Mouse (Mus musculus) midbrain, embryonic 12.5 days (tissue): ENCODE results near the gene Zcchc7. TPM values are rescaled to one million over a fixed set of nuclear protein-coding genes. Genes with fewer than 3 reads are reported as not detected.

Experiments
- ATAC-seq: fragments of 200-750 bp; cut with Nextera tagmentation; 2 replicates; pipeline ENCODE4 v1.8.0; 2017; ENCODE audit warnings: low read depth, moderate TSS enrichment, moderate library complexity; ENCODE audit not compliant: low FRiP score
- H3K27ac ChIP-seq: fragments of 300-500 bp; sonication (generic); replicated peaks from 2 replicates; pipeline ENCODE4 v1.5.1; 2016; ENCODE audit warnings: mild to moderate bottlenecking
- H3K27me3 ChIP-seq: fragments of 300-500 bp; sonication (generic); 2 replicates; pipeline ENCODE4 v1.6.1; 2016; ENCODE audit warnings: mild to moderate bottlenecking
- H3K36me3 ChIP-seq: fragments of 300-500 bp; sonication (generic); 2 replicates; pipeline ENCODE4 v1.6.1; 2016
- H3K4me1 ChIP-seq: fragments of 300-500 bp; sonication (generic); 2 replicates; pipeline ENCODE4 v1.6.1; 2016
- H3K4me2 ChIP-seq: fragments of 300-500 bp; sonication (generic); replicated peaks from 2 replicates; pipeline ENCODE4 v1.6.1; 2016; ENCODE audit warnings: mild to moderate bottlenecking, moderate library complexity
- H3K4me3 ChIP-seq: fragments of 300-500 bp; sonication (generic); 2 replicates; pipeline ENCODE4 v1.5.1; 2016; ENCODE audit warnings: mild to moderate bottlenecking
- H3K9ac ChIP-seq: fragments of 300-500 bp; sonication (generic); replicated peaks from 2 replicates; pipeline ENCODE4 v1.6.1; 2016; ENCODE audit warnings: mild to moderate bottlenecking, moderate library complexity
- H3K9me3 ChIP-seq: fragments of 300-500 bp; sonication (generic); 2 replicates; pipeline ENCODE4 v1.6.1; 2016; ENCODE audit warnings: mild to moderate bottlenecking
- WGBS: fragments of 180-500 bp; shearing (Covaris S2); methylation state at CpG from one replicate; pipeline ENCODE4 v1.1.7; 2016; 5-methylcytosine and 5-hydroxymethylcytosine counted together
- polyA plus RNA-seq: library from polyadenylated mRNA; unstranded; fragments of >200 nt; fragmentation: Nextera tagmentation; extraction: Ambion mirVana; gene quantifications from 2 replicates; pipeline ENCODE4 v1.2.1, GENCODE M21; 2016

The Zcchc7 gene
- polyA plus RNA-seq, 1 experiment from 2014 or later: 28.3 TPM

- Histone ChIP-seq H3K9me3 (no peaks in the 10 kb centered on the region), H3K27me3 (peaks cover 3% of the 10 kb centered on the region; the same call in 1 of the 2 replicates), H3K4me1 (no peaks in the 10 kb centered on the region), H3K36me3 (no peaks in the 10 kb centered on the region), H3K4me3 (no peak overlapping the region), H3K27ac (no peak overlapping the region), H3K9ac (no peak overlapping the region), H3K4me2 (no peak overlapping the region)
- no peak for ATAC-seq
- WGBS: 92% methylated on average over 1 of the region's 1 CpGs
Measured at GRCm38 (mm10) chr4:44872048-44872447, 116.4 kb downstream of the Zcchc7 start.

- H3K27me3 ChIP-seq: peaks cover 14% of the 10 kb centered on the region
- 4% methylated on average over 7 of the region's 7 CpGs for WGBS
- H3K36me3 ChIP-seq: no peaks in the 10 kb centered on the region
- no peak overlapping the region for H3K9ac ChIP-seq
- no peak overlapping the region for H3K4me3 ChIP-seq
- H3K9me3 ChIP-seq: no peaks in the 10 kb centered on the region
- no peak overlapping the region for H3K4me2 ChIP-seq
- ATAC-seq: peak; percentile 60
- peak overlapping the region; percentile 16; the same call in 1 of the 2 replicates for H3K27ac ChIP-seq
- peaks cover 6% of the 10 kb centered on the region for H3K4me1 ChIP-seq
Measured at GRCm38 (mm10) chr4:44880065-44880623, 124.5 kb downstream of the Zcchc7 start.

GRCm38 (mm10) chr4:44886143-44886542 lies 130.5 kb downstream of the Zcchc7 start:
- no peaks in the 10 kb centered on the region for H3K9me3 ChIP-seq
- no peak overlapping the region for H3K4me3 ChIP-seq
- no peak for ATAC-seq
- no peak overlapping the region for H3K27ac ChIP-seq
- no peak overlapping the region for H3K9ac ChIP-seq
- peaks cover 11% of the 10 kb centered on the region for H3K27me3 ChIP-seq
- WGBS: 64% methylated on average over 6 of the region's 6 CpGs
- no peak overlapping the region for H3K4me2 ChIP-seq
- no peaks in the 10 kb centered on the region for H3K4me1 ChIP-seq
- H3K36me3 ChIP-seq: no peaks in the 10 kb centered on the region

- Histone ChIP-seq H3K27me3 (peaks cover 3% of the 10 kb centered on the region; the same call in 1 of the 2 replicates), H3K9ac (no peak overlapping the region), H3K4me1 (no peaks in the 10 kb centered on the region), H3K9me3 (no peaks in the 10 kb centered on the region), H3K4me3 (no peak overlapping the region), H3K27ac (no peak overlapping the region), H3K4me2 (no peak overlapping the region), H3K36me3 (no peaks in the 10 kb centered on the region)
- 88% methylated on average over 6 of the region's 6 CpGs for WGBS
- ATAC-seq: no peak
Measured at GRCm38 (mm10) chr4:44891344-44891743, 135.7 kb downstream of the Zcchc7 start.

GRCm38 (mm10) chr4:44905651-44906271 lies 150.1 kb downstream of the Zcchc7 start:
- Histone ChIP-seq H3K4me2 (peak overlapping the region; percentile 28), H3K4me3 (no peak overlapping the region), H3K9ac (no peak overlapping the region; the same call in 1 of the 2 replicates)

GRCm38 (mm10) chr4:44906399-44906798 lies 150.7 kb downstream of the Zcchc7 start:
- H3K36me3 ChIP-seq: no peaks in the 10 kb centered on the region
- peaks cover 15% of the 10 kb centered on the region for H3K27me3 ChIP-seq
- peaks cover 18% of the 10 kb centered on the region for H3K4me1 ChIP-seq
- 55% methylated on average over 4 of the region's 4 CpGs for WGBS
- H3K9me3 ChIP-seq: no peaks in the 10 kb centered on the region
- H3K9ac ChIP-seq: no peak overlapping the region
- no peak for ATAC-seq
- 0 out of 2 replicates have a peak overlapping the region, but pooled peaks have one; percentile 50 for H3K27ac ChIP-seq
- no peak overlapping the region for H3K4me2 ChIP-seq
- no peak overlapping the region for H3K4me3 ChIP-seq

More at GRCm38 (mm10) chr4:44905651-44906271, 150.1 kb downstream of the Zcchc7 start:
- peak; percentile 77 for ATAC-seq
- peaks cover 18% of the 10 kb centered on the region for H3K4me1 ChIP-seq
- H3K27me3 ChIP-seq: peaks cover 15% of the 10 kb centered on the region
- no peaks in the 10 kb centered on the region for H3K9me3 ChIP-seq
- peak overlapping the region; percentile 66 for H3K27ac ChIP-seq
- H3K36me3 ChIP-seq: no peaks in the 10 kb centered on the region
- WGBS: 6% methylated on average over 11 of the region's 11 CpGs

GRCm38 (mm10) chr4:44910065-44910464 lies 154.4 kb downstream of the Zcchc7 start:
- Histone ChIP-seq H3K27me3 (peaks cover 5% of the 10 kb centered on the region), H3K27ac (no peak overlapping the region), H3K9me3 (no peaks in the 10 kb centered on the region), H3K9ac (no peak overlapping the region), H3K4me1 (peaks cover 14% of the 10 kb centered on the region), H3K4me3 (no peak overlapping the region), H3K36me3 (no peaks in the 10 kb centered on the region), H3K4me2 (no peak overlapping the region)
- 25% methylated on average over 2 of the region's 2 CpGs for WGBS
- no peak for ATAC-seq

- Histone ChIP-seq H3K27ac (no peak overlapping the region), H3K4me2 (no peak overlapping the region), H3K27me3 (peaks cover 7% of the 10 kb centered on the region), H3K9me3 (no peaks in the 10 kb centered on the region), H3K4me1 (peaks cover 6% of the 10 kb centered on the region), H3K4me3 (no peak overlapping the region), H3K36me3 (no peaks in the 10 kb centered on the region), H3K9ac (no peak overlapping the region)
- ATAC-seq: no peak
- 70% methylated on average over 2 of the region's 2 CpGs for WGBS
Measured at GRCm38 (mm10) chr4:44910857-44911256, 155.2 kb downstream of the Zcchc7 start.

- Histone ChIP-seq H3K4me1 (peaks cover 9% of the 10 kb centered on the region), H3K36me3 (no peaks in the 10 kb centered on the region), H3K27me3 (0 out of 2 replicates have a peak, but pooled peaks cover 2% of the 10 kb centered on the region), H3K4me2 (peak overlapping the region; percentile 21; the same call in 1 of the 2 replicates), H3K9ac (no peak overlapping the region), H3K27ac (peak overlapping the region; percentile 58), H3K4me3 (no peak overlapping the region), H3K9me3 (no peaks in the 10 kb centered on the region)
- 0 out of 2 replicates have a peak, but pooled peaks have one; percentile 41 for ATAC-seq
- 21% methylated on average over 5 of the region's 5 CpGs for WGBS
Measured at GRCm38 (mm10) chr4:44917312-44917848, 161.7 kb downstream of the Zcchc7 start.

GRCm38 (mm10) chr4:44917907-44918306 lies 162.2 kb downstream of the Zcchc7 start:
- Histone ChIP-seq H3K27me3 (0 out of 2 replicates have a peak, but pooled peaks cover 2% of the 10 kb centered on the region), H3K4me2 (peak overlapping the region; percentile 21; the same call in 1 of the 2 replicates), H3K27ac (peak overlapping the region; percentile 58), H3K4me3 (no peak overlapping the region), H3K9ac (no peak overlapping the region), H3K36me3 (no peaks in the 10 kb centered on the region), H3K9me3 (no peaks in the 10 kb centered on the region), H3K4me1 (peaks cover 9% of the 10 kb centered on the region)
- WGBS: 17% methylated on average over 3 of the region's 3 CpGs
- ATAC-seq: peak; percentile 60; the same call in 1 of the 2 replicates

GRCm38 (mm10) chr4:44920831-44921230 lies 165.2 kb downstream of the Zcchc7 start:
- no peak for ATAC-seq
- H3K4me2 ChIP-seq: no peak overlapping the region
- no peak overlapping the region for H3K9ac ChIP-seq
- no peaks in the 10 kb centered on the region for H3K36me3 ChIP-seq
- H3K4me1 ChIP-seq: peaks cover 9% of the 10 kb centered on the region
- 64% methylated on average over 5 of the region's 5 CpGs for WGBS
- 0 out of 2 replicates have a peak, but pooled peaks cover under 1% of the 10 kb centered on the region for H3K27me3 ChIP-seq
- H3K4me3 ChIP-seq: no peak overlapping the region
- no peaks in the 10 kb centered on the region for H3K9me3 ChIP-seq
- no peak overlapping the region for H3K27ac ChIP-seq

- H3K4me3 ChIP-seq: no peak overlapping the region
- 89% methylated on average over 7 of the region's 7 CpGs for WGBS
- no peak for ATAC-seq
Measured at GRCm38 (mm10) chr4:44922466-44923128, 166.9 kb downstream of the Zcchc7 start.

More at GRCm38 (mm10) chr4:44922466-44923128, 166.9 kb downstream of the Zcchc7 start:
- no peak overlapping the region for H3K4me2 ChIP-seq
- no peaks in the 10 kb centered on the region for H3K27me3 ChIP-seq
- peaks cover 11% of the 10 kb centered on the region; the same call in 1 of the 2 replicates for H3K36me3 ChIP-seq
- peaks cover 5% of the 10 kb centered on the region for H3K4me1 ChIP-seq
- no peaks in the 10 kb centered on the region for H3K9me3 ChIP-seq
- no peak overlapping the region for H3K9ac ChIP-seq
- no peak overlapping the region for H3K27ac ChIP-seq
